Mouse (Mus musculus) megakaryocyte progenitor cell, adult 5-6 weeks (primary cell): ENCODE results near the gene Aplp1. TPM values are rescaled to one million over a fixed set of nuclear protein-coding genes. Genes with fewer than 3 reads are reported as not detected.

ENCODE experiments used
- ATAC-seq: replicated peaks from 2 replicates; pipeline ENCODE4 v1.8.0; 2016; ENCODE audit warnings: mild to moderate bottlenecking, moderate TSS enrichment, inconsistent platforms; ENCODE audit not compliant: poor library complexity
- total RNA-seq, 2 experiments: library from RNA; stranded (forward) in 1 of 2; stranded (reverse) in 1 of 2; fragments of 157-497, 149-512 nt in 1 of 2; fragments of 200-1000 nt in 1 of 2; gene quantifications; 2 replicates each; pipeline versions ENCODE4 v1.2.3 to v1.2.4; 2015 to 2017

Aplp1 gene
- total RNA-seq, 2 experiments from 2014 or later, result not detected

DNA sequence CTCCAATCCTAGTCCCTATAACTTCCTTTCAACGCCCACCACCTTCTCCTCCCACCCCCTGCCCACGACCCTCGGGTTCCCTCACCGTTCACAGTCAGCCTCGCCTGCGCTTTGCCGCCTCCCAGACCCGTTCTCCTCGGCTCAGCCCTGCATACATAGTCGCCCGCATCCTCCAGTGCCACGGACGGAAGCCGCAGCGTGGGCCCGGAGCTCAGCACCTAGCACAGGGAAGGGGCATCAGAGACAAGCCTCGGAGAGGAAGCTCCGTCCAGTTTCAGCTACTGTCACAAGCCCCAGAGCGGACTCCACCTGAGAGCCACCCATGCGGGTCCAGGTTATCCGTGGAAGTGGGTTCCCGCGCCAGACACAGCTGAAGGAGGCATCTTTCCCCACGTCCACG, 8.0 kb upstream of the Aplp1 start:
- ATAC-seq, result no peak

DNA sequence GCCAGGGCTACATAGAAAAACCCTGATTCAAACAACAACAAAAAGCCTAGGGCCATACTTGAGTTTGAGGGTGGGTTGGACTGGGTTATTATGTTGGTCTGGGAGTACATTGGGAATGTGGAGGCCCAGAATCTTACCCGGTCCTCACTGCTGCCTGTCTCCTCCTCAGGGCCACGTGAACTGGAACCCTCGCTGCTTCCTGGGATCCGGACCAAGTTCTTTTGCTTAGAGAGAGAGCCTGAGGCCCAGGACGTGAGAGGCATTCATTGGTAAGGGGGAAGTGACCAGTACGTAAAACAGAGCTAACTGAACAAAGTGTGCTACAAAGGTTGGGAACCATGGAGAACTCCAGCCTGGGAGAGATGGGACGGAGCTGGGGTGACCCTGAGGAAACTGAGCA, 4.9 kb upstream of the Aplp1 start:
- no peak for ATAC-seq

DNA sequence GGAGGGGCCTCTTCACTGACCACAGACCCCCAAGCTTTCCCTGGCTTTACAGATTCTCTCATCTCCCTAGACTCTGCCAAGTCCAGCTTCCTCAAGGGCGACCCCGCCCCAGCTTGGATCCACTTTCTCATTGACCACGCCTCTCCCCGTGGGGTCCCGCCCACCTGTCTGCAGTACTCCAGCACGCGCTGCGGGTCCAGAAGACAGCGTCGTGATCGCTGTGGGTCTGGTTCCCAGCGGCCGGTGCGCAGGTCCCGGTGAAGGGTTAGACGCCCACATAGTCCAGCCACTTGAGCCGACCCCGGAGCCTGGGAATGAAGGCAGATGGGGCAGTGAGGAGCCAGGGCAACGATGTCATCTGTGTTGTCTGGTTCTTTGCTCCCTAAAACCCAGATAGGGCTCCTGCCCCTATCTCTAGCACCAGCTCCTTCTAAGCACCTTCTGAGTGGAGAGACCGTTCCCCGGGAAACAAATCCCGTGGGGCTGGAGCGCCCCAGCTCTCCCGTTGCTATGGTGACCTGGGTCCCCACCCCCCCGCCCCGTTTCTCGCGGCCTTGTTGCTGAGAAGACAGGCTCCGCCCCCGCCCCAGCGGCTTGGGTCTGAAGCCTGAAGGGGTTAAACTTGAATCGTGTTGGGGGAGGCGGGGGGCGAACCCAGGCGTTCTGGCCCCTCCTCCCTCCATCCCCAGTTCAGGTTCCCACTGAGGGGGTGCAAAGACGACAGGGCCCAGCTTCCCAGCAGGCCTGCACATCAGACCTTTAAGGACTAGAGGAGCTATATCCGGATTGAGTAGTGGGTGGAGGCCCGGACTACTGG, 973 bp downstream of the Aplp1 start:
- no peak for ATAC-seq

DNA sequence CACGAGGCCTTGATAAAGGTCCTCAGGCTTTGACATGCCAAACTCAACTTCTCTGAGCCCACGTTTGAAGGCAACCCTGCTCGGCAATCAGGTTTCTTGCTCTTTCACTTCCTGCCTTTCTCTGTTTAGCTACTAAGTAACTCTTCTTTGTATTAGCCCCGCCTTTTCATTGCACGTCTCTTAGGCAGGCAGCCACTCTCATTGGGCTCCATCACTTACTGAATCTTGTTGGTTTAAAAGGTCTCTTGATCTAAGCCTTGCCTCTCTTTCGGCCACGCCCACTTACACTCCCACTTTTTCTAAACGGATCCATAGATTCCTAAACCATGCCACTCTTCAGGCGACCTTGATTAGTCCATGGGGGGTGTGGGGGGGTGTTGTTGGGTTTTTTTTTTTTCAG, 1.6 kb downstream of the Aplp1 start:
- no peak for ATAC-seq

DNA sequence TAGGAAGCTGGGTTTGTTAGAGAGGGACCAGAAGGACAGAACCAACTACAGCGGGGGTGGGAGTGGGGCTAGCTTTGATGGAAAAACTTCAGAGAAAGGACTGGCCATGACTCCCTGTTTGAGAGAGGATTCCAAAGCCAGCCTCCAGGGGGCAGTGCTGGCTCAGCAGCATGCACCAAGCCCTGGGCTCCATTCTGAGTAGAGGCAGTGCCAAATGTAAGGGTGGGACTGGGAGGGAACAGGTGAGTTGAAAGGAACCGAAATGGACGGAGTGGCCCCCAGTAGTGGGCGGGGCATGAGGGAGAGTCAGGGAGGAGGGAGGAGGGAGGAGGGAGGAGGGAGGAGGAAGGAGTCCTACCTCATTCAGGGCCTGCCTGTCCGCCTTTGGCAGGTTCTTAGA, 4.6 kb downstream of the Aplp1 start:
- ATAC-seq, result peak; percentile 80

DNA sequence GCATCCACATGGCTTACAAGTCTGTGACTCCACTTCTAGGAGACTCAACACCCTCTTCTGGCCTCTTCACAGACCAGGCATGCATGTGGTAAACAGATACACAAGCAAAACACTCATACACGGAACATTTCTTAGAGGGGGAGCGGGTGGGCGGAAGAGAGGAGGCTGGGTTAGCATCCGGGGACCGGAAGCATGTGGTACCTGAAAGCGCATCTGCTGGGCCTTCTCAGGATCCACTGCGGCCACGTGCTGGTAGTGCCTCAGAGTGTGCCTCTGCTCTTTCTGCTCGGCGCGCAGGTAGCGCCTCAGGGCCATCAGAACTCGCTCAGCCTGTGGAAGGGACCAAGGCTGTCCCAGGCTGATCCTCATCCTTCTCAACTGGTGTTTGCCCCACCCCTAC, 5.6 kb downstream of the Aplp1 start:
- no peak for ATAC-seq

DNA sequence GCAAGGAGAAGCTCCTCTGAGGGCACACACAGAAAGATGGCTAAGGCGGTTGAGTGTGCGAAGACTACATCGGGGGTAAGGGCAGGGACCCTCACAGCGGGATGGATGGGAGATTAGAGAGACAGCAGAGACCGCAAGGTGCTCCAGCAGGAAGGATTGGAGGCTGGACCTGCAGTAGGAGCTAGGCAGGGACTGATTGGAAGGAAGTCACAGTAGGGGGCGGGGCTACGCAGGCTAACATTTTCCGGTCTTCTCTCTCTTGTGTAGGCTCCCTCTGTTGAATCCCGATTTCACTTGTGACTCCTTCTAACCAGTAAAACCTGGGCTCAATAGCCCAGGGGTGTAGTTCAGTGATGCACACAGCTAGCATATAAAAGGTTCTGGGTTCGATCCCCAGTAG, 8.5 kb downstream of the Aplp1 start:
- 0 out of 2 replicates have a peak, but pooled peaks have one; percentile 35 for ATAC-seq

DNA sequence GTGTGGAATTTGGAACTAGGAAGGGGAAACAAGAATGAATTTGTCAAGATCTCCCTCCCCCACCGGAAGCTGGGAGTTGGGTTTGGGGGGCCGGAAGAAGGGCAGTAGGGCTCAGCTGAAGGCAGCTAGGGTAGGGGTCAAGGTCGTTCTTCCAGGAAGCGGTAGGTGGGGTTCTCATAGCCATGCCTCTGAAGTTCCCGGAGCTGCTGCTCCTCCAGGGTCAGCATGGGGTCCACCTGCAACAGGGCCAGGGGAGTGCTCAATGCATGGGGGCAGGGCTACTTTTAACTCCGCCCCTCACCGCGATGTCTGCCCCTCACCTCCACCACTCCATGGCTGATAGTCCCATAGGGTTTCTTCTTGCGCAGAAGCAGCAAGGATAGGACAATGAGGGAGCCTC, 10.2 kb downstream of the Aplp1 start:
- no peak for ATAC-seq

DNA sequence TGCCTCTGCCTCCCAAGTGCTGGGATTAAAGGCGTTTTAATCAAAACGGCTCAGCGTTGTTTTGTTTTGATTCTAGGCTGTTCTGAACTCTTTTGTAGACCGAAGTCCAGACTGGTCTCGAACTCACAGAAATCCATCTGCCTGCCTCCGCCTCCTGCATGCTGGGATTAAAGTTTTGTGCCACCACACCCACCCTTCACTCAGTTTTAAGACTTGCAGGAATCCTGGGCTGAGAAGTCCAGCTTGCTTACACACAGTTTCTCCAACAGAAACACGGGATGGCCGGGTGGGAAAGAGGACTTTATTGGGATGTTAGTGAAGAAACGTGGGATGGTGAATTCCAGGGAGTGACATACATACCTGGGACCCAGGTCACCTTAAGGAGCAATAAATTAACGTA, 10.6 kb downstream of the Aplp1 start:
- ATAC-seq, result no peak

DNA sequence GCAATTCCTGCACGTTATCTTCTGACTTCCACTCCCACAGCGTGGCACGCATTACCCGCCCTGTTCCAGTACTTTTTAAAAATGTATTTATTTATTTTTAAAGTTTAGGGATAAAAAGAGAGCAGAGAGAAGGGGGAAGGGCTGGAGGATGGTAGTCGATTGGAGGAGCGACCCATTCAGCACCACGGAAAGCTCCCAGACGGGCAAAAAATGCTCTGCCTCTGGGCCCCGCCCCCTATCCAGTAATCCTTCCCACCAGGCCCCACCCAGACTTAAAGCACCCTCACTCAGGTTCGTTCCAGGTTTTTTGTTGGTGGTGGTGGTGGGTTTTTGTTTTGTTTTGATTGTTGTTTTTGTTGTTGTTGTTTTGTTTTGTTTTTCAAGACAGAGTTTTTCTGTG, 11.1 kb downstream of the Aplp1 start:
- ATAC-seq, result peak; percentile 88

DNA sequence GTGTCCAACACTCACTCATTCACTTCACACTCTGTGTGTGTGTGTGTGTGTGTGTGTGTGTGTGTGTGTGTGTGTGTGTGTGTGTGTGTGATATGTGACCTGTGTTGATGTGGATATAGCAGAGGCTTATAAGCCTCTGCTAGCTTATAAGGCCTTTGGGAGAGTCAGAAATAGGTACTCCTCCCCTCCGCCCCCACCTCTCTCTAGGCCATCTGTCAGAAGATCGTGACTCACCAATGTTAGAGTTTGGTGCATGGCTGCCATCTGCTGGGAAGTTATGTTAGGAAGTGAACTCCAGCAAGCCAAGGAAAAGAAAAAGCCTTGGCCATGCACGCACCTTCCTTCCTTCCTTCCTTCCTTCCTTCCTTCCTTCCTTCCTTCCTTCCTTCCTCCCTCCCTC, 13.5 kb downstream of the Aplp1 start:
- ATAC-seq, result peak; percentile 82

DNA sequence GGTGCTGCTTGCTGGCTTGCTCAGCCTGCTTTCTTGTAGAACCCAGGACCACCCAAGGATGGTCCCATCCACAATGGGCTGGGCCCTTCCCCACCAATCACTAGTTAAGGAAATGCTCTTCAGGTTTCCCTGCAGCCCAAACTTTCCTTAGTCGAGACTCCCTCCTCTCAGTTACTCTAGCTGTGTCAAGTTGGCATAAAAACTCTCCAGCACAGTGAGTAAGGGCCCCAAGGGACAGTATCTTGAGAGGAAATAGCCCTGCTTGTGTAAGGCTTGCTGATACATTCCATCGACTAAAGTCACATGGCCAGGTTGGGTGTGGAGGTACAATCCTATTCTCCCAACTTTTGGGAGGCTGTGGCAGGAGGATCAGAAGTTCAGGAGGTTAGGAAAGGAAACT, 15.1 kb downstream of the Aplp1 start:
- ATAC-seq, result no peak

DNA sequence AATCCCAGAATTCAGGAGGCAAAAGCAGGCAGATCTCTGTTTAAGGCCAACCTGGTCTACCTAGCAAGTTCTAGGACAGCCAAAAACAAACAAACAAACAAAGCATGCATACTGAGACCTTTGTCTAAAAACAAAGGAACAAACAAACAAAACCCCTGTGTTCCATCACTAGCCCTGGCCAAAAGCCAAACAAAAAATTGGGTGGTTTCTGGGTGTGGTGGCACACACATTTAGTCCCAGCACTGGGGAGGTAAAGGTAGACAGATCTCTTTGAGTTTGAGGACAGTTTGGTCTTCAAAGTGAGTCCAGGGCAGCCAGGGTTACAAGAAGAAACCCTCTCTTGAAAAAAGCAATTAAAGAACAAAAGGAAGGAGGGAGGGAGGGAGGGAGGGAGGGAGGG, 16.0 kb downstream of the Aplp1 start:
- ATAC-seq, result no peak

DNA sequence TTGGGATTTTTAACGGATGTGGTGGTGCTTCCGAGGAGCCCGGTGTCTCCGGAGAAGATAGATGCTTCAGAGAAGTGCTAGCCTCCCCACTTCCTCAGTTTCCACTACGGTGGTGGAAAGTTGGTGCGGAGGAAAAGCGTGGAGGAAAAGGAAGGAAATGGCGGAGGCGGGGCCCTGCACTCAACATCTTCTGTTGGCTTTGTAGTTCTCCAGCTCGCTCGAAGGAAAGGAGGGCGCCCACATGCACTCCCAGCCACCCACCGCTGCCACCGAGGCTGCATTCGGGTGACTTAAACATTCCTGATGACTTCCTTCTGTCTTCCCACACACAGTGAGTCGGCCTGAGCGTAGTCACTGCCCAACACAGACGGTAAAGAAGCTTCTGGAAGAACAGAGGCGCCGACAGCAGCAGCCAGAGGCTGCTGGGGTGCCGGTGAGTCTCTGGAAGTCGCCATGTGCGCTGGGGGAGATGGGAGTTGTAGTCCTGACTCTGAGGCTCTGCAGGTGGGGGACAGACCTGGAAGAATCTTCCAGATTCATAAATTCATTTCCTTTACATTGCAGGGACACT, 22.2 kb downstream of the Aplp1 start:
- no peak; the same call in 1 of the 2 replicates for ATAC-seq

DNA sequence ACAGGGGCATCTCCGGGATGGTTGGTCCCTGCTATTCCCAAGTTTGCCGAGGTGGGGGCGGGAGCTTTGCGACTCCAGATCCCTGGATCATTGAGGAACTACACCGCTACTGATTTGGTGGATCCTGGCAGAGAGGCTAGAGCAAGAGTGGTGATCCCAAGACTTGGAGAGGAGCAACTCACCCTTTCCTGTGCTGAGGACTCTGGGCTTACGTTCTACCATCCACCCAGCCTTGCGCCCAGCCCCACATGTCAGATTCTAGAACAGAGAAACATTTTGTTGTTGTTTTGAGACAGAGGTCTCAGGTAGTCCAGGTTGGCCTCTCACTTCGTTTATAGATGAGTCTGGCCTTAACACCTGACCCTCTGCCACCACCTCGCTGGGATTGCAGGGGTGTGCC, 22.8 kb downstream of the Aplp1 start:
- no peak for ATAC-seq

DNA sequence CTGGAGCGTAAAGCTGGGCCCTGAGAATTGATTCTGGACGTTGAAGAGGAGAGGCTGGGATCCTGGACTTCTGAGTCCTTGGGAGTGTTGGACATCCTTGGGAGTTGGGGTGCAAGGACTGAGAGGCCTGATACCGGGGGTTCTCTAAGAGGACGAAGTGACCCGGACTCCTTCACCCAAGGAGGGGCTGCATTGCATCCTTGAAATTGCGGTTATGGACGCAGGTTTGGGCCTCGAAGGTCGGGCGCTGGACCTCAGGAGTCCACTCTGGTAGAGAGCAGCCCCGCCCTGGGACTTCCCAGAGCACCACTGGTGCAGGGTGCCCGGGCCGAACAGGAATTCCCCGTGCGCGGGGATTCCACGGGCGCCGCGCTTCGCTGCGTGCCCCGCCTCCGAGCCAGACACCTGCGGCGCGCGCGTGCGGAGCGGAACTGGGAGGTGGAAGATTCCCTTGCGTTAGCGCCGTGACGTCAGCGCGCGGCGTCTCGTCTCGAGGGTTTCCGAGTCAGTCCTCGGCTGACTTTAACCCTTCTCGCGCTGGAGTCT, 23.4 kb downstream of the Aplp1 start:
- peak; percentile 51 for ATAC-seq

DNA sequence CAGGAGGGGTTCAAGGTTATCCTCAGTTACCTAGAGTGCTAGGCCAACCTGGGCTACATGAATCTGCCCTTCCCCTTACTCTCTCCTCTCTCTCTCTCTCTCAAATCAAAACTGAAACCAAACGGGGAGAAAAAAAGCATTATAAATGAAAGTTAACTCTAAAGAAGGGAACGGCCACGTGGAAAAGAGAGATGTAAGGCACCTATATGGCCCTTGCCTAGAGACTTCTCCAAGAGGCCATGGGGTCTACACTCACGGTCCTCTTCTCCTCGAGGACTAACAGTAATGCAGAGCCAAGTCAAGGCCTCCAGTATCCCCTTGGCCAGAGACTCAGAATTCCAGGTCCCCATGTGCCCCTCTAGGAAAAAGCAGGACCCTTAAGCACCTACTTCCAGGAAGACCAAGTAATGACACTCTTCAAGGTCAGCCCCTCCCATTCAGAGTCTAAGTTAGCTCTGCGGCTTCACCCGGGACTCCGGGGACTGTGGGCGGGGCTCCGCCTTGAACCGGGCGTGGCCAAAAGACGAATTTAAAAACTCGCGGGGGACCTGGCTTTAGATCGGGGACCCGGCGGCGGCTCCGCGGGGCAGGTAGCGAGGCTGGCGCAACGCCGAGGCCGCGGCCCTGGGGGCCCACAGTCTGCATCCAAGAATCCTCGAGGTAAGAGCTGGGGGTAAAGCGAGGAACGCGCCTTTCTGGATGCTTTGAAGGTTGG, 24.0 kb downstream of the Aplp1 start, which contains the start of gene Nfkbid:
Gene Nfkbid, plus strand, starts transcription at position 558 of the 715 bp plus-strand sequence.
- ATAC-seq, result peak; percentile 24

DNA sequence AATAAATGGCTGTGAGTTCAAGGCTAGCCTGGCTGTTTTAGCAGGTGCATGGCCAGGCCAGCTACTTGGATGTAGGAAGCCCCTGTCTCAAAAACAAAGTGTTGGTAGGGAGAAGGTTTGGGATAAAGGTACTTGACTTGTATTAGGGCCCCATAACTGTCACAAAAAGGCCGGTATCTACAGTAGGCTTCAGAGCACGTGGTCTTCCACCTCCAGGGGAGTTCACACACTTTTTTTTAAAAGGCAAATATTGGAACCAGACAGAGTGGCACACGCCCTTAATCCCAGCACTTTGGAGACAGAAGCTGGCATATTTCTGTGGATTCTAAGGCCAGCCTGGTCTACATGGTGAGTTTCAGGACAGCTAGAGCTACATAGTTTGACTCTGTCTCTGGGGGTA, 24.7 kb downstream of the Aplp1 start:
- ATAC-seq, result no peak

DNA sequence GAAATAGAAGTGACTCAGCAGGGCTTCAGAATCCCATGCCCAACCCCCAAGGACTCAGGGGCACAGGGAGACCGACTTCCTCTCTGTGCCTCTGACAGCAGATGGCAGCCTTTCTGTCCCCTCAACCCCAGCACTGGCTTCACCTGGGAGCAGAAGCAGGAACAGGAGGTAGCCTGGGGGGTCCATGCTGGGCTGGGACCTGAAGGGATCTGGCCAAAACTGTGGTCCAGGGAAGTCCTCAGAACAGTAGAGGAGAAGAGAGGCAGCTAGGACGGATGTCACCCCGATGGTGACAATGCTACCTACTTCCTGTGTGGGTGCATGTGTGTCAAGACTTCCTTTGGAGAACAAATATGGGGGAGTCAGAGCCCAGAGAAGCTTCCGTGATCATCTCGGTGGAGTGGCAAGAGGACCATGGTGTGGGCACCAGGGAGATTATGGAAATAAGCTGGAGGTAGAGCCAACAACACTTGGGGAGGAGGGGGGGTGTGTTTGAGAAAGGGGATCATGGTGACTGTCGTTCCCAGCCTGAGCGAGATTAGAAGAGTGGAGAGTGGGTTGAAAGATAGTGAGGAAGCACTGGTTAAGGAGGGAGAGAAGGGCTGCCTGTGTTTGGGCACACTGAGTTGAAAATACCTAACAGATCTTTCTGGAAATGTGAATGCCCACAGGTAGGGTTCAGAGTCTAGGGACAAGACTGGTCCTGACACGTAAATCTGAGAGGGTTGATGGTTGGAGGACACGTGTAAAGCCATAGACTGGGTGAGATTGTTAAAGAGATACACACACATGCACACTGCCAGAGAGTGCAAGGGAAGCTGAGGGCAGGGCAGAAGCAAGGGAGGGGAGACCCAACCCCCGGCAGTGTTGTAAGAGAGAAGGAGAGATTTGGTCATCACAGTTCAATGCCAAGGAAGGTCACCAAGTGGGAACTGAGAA, 25.5 kb downstream of the Aplp1 start, which contains the start of gene Hcst:
Gene Hcst, minus strand, starts transcription at position 294 of the 939 bp plus-strand sequence.
- peak; percentile 47 for ATAC-seq

DNA sequence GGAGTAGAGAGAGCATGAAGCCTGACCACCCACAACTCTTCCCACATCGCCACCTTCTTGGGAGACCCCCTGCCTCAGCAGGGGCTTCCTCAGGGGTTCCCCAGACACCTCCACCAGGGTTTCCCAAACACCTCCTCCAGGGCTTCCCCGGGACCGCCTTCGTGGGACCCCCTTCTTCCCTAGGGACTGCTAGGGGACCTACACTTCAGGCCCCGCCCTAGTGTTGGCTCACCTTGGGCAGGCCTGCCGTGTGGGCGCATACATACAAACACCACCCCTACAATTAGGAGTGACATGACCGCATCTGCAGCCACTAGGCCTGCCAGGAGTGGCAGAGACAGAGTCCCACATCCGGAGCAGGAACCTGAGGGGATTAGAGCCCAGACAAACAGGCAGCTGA, 27.5 kb downstream of the Aplp1 start:
- peak; percentile 20 for ATAC-seq
